ENCODE assay signal across 8 mouse cellular contexts in genomic region chr10:13090596-13091424, GRCm38 (mm10). TPM values are rescaled to one million over a fixed set of nuclear protein-coding genes. Genes with fewer than 3 reads are reported as not detected.
DNase-seq lines count a peak whose midpoint lies in the region; ATAC-seq lines count a peak whose summit lies in the region.

No protein-coding gene starts in this region.

- ATAC-seq in erythroblast, adult 5-6 weeks (replicated peaks; ENCODE audit: low FRiP score, poor library complexity, severe bottlenecking): no peak
- peak; percentile 94 for ATAC-seq in embryonic facial prominence, embryonic 13.5 days (ENCODE audit: insufficient number of reproducible peaks, insufficient read depth, low FRiP score, low TSS enrichment, low read depth)
- ATAC-seq in limb, embryonic 13.5 days (ENCODE audit: low FRiP score, low read depth): peak; percentile 96
- peak; percentile 98 for ATAC-seq in midbrain, embryonic 13.5 days

- whole genome bisulfite sequencing in embryonic facial prominence, embryonic 13.5 days: 56% methylated on average over 70 of the region's 70 CpGs
- 44% methylated on average over 70 of the region's 70 CpGs for WGBS in limb, embryonic 13.5 days
- WGBS in midbrain, embryonic 13.5 days: 61% methylated on average over 70 of the region's 70 CpGs

- H3K9ac ChIP-seq in embryonic facial prominence, embryonic 13.5 days: peak overlapping the region; percentile 82
- H3K9ac ChIP-seq in limb, embryonic 13.5 days: peak overlapping the region; percentile 81
- peak overlapping the region; percentile 79 for H3K9ac ChIP-seq in midbrain, embryonic 13.5 days (replicated peaks)

- no peaks in the 10 kb centered on the region for H3K36me3 ChIP-seq in erythroblast, embryonic 14.5 days (ENCODE audit: control insufficient read depth)
- H3K36me3 ChIP-seq in embryonic facial prominence, embryonic 13.5 days: no peaks in the 10 kb centered on the region; the same call in none of the 2 replicates
- H3K36me3 ChIP-seq in limb, embryonic 13.5 days: peaks cover 5% of the 10 kb centered on the region
- no peaks in the 10 kb centered on the region for H3K36me3 ChIP-seq in midbrain, embryonic 13.5 days

- H3K27me3 ChIP-seq in erythroblast, embryonic 14.5 days (ENCODE audit: control insufficient read depth): peaks cover 39% of the 10 kb centered on the region
- no peaks in the 10 kb centered on the region for H3K27me3 ChIP-seq in embryonic facial prominence, embryonic 13.5 days
- H3K27me3 ChIP-seq in limb, embryonic 13.5 days: no peaks in the 10 kb centered on the region
- no peaks in the 10 kb centered on the region for H3K27me3 ChIP-seq in midbrain, embryonic 13.5 days

- peak overlapping the region; percentile 62 for H3K27ac ChIP-seq in embryonic facial prominence, embryonic 13.5 days
- peak overlapping the region; percentile 52; the same call in 1 of the 2 replicates for H3K27ac ChIP-seq in limb, embryonic 13.5 days
- H3K27ac ChIP-seq in midbrain, embryonic 13.5 days: peak overlapping the region; percentile 44; the same call in 1 of the 2 replicates

- peak overlapping the region; percentile 59 for H3K4me2 ChIP-seq in embryonic facial prominence, embryonic 13.5 days
- H3K4me2 ChIP-seq in limb, embryonic 13.5 days (replicated peaks): peak overlapping the region; percentile 65
- peak overlapping the region; percentile 58 for H3K4me2 ChIP-seq in midbrain, embryonic 13.5 days (replicated peaks)

- DNase-seq in heart, adult 8-10 months (ENCODE audit: low spot score): peak; percentile 22
- peak; percentile 28 to 34 for DNase-seq in kidney, adult 8-10 months
- peak; percentile 6 to 22 for DNase-seq in spleen, postnatal 10 days (ENCODE audit: low spot score in 2 of 2)

- peak overlapping the region; percentile 26 for H3K4me3 ChIP-seq in erythroblast, embryonic 14.5 days (replicated peaks)
- H3K4me3 ChIP-seq in embryonic facial prominence, embryonic 13.5 days: peak overlapping the region; percentile 58
- peak overlapping the region; percentile 65 for H3K4me3 ChIP-seq in limb, embryonic 13.5 days
- H3K4me3 ChIP-seq in midbrain, embryonic 13.5 days (replicated peaks): peak overlapping the region; percentile 60

- peaks cover 9% of the 10 kb centered on the region for H3K9me3 ChIP-seq in erythroblast, embryonic 14.5 days (ENCODE audit: control insufficient read depth, low read length)
- peaks cover 30% of the 10 kb centered on the region for H3K9me3 ChIP-seq in embryonic facial prominence, embryonic 13.5 days
- H3K9me3 ChIP-seq in limb, embryonic 13.5 days: peaks cover 37% of the 10 kb centered on the region
- peaks cover 22% of the 10 kb centered on the region for H3K9me3 ChIP-seq in midbrain, embryonic 13.5 days

- no peaks in the 10 kb centered on the region for H3K4me1 ChIP-seq in erythroblast, embryonic 14.5 days (ENCODE audit: control insufficient read depth)
- no peaks in the 10 kb centered on the region; the same call in 1 of the 2 replicates for H3K4me1 ChIP-seq in embryonic facial prominence, embryonic 13.5 days
- peaks cover 10% of the 10 kb centered on the region; the same call in 1 of the 2 replicates for H3K4me1 ChIP-seq in limb, embryonic 13.5 days
- H3K4me1 ChIP-seq in midbrain, embryonic 13.5 days (replicated peaks): 0 out of 2 replicates have a peak, but pooled peaks cover 5% of the 10 kb centered on the region

RNA-seq across cellular contexts. Expression of gene Plagl1, which starts 30.5 kb away (rescaled TPM):
- 0.02 and 0.03 TPM in 2 replicates for polyA plus RNA-seq in erythroblast, embryonic 14.5 days (2012)
- 0.84 TPM in 1 of 2 replicates, not detected in the other for total RNA-seq in erythroblast, adult 5-6 weeks (2015; ENCODE audit: low replicate concordance)
- total RNA-seq in erythroblast, adult 5-6 weeks (2017; ENCODE audit: low replicate concordance): under 0.01 TPM in 1 of 2 replicates, not detected in the other
- 126 and 130 TPM in 2 replicates for polyA plus RNA-seq in embryonic facial prominence, embryonic 13.5 days (2015; fragmentation: Nextera tagmentation; extraction: Ambion mirVana)
- total RNA-seq in heart, adult 8-10 months (2022): 1 to 10 TPM; 4.1 to 9.4 (median 6.5) TPM
- 169 and 180 TPM in 2 replicates for polyA plus RNA-seq in limb, embryonic 13.5 days (2015; fragmentation: Nextera tagmentation; extraction: Ambion mirVana)
- polyA plus RNA-seq in midbrain, embryonic 13.5 days (2015; fragmentation: Nextera tagmentation; extraction: Ambion mirVana): 47.0 and 52.0 TPM in 2 replicates

Comparison
In these comparisons a context has a peak if more than half of its experiments do, and no peak if none do; other contexts are left out.
1. RNA of gene Plagl1, which starts 30.5 kb away (polyA plus RNA-seq): 169 to 180 TPM in limb, embryonic 13.5 days, 126 to 130 TPM in embryonic facial prominence, embryonic 13.5 days and 47.0 to 52.0 TPM in midbrain, embryonic 13.5 days; 0.02 to 0.03 TPM in erythroblast, embryonic 14.5 days; every median in the first group is over 10 times any median in the second.
2. Peak in every context shown above with its lines, with median percentiles within 50 percentile points of each other: H3K4me3 ChIP-seq, H3K27ac ChIP-seq, H3K4me2 ChIP-seq, H3K9ac ChIP-seq and DNase-seq.